Mouse (Mus musculus): Measurements from ENCODE around the gene Agbl4.

GRCm38 (mm10) chr4:111666713-111667112 lies 1269.3 kb downstream of the Agbl4 start:
- no peak for TF ChIP-seq CTCF (IDR thresholded peaks at IDR 0.05; ENCODE audit: insufficient read depth, low read depth, low read length)
- no peak for TF ChIP-seq POLR2A (IDR thresholded peaks at IDR 0.05; ENCODE audit: insufficient read depth, low read depth, low read length)

Data from olfactory bulb, adult 2 months (tissue).